Mouse (Mus musculus) spleen, adult 2 months (tissue): ENCODE measurements around the gene Tmem106a. TPM values are rescaled to one million over a fixed set of nuclear protein-coding genes. Genes with fewer than 3 reads are reported as not detected.
A peak's percentile ranks its signal among the peaks of the same experiment; 100 is the strongest.
"Not testable (repeated sequence)": the region's sequence is repeated elsewhere in the genome, so short reads cannot be mapped to it uniquely, and the experiment has no call there.

Source experiments
- DNase-seq, 2 experiments: peaks; one replicate each; pipeline versions ENCODE4 v3.0.0 to v3.0.0-alpha.2; 2012 to 2021; ENCODE audit warnings: low spot score in 2 of 2, low read depth in 1 of 2
- H3K27ac ChIP-seq: fragments of 200-500 bp; 2 replicates; pipeline ENCODE4 v1.5.1; 2012; ENCODE audit warnings: low read length, inconsistent platforms; ENCODE audit not compliant: insufficient read depth
- H3K27me3 ChIP-seq: fragments of 200-500 bp; 2 replicates; pipeline ENCODE4 v1.6.1; 2012; ENCODE audit warnings: mild to moderate bottlenecking, moderate library complexity, low read length, inconsistent platforms; ENCODE audit not compliant: control insufficient read depth, insufficient read depth
- H3K36me3 ChIP-seq: fragments of 200-500 bp; 2 replicates; pipeline ENCODE4 v1.6.1; 2012; ENCODE audit warnings: mild to moderate bottlenecking, low read length, inconsistent platforms; ENCODE audit not compliant: control insufficient read depth, insufficient read depth
- H3K4me1 ChIP-seq: fragments of 200-500 bp; 2 replicates; pipeline ENCODE4 v1.6.1; 2011; ENCODE audit warnings: inconsistent platforms; ENCODE audit not compliant: control insufficient read depth, insufficient read depth, insufficient read length
- H3K4me3 ChIP-seq: fragments of 200-500 bp; 2 replicates; pipeline ENCODE4 v1.5.1; 2011; ENCODE audit warnings: mild to moderate bottlenecking, inconsistent platforms; ENCODE audit not compliant: insufficient read depth, insufficient read length; ENCODE audit errors: extremely low read depth
- CTCF ChIP-seq: fragments of 200-500 bp; IDR thresholded peaks from 2 replicates; pipeline ENCODE4 v1.5.1; 2011; ENCODE audit warnings: mild to moderate bottlenecking, inconsistent platforms; ENCODE audit not compliant: insufficient read depth, insufficient read length, insufficient replicate concordance; ENCODE audit errors: extremely low read depth
- POLR2A ChIP-seq: fragments of 200-500 bp; IDR thresholded peaks from 2 replicates; pipeline ENCODE4 v1.6.1; 2011; ENCODE audit warnings: low read depth, low read length, inconsistent platforms
- WGBS: fragments of 180-500 bp; shearing (Covaris S2); methylation state at CpG from one replicate; pipeline ENCODE4 v1.1.7; 2018; 5-methylcytosine and 5-hydroxymethylcytosine counted together
- polyA plus RNA-seq: library from polyadenylated mRNA; depleted of rRNA; stranded (reverse); fragments of >200 nt; gene quantifications from 2 replicates; pipeline ENCODE4 v1.2.3, GENCODE M21; 2012

Gene Tmem106a
- polyA plus RNA-seq, 1 experiment: 33.1 TPM

- DNase-seq: no peak
- no peaks in the 10 kb centered on the region for H3K36me3 ChIP-seq
- TF ChIP-seq POLR2A: no peak
- no peak for TF ChIP-seq CTCF
- H3K4me1 ChIP-seq: no peaks in the 10 kb centered on the region
- 89% methylated on average over 4 of the region's 4 CpGs for WGBS
- H3K4me3 ChIP-seq: no peak overlapping the region
- no peak overlapping the region for H3K27ac ChIP-seq
- no peaks in the 10 kb centered on the region for H3K27me3 ChIP-seq
These were observed 32.1 kb downstream of the Tmem106a start for GRCm38 (mm10) chr11:101614116-101614515.

- no peaks in the 10 kb centered on the region for H3K27me3 ChIP-seq
These were observed 33.3 kb downstream of the Tmem106a start for GRCm38 (mm10) chr11:101615380-101615779.

GRCm38 (mm10) chr11:101616104-101616503 is 34.1 kb downstream of the Tmem106a start:
- H3K4me1 ChIP-seq: peaks cover 4% of the 10 kb centered on the region; the same call in 1 of the 2 replicates
- no peaks in the 10 kb centered on the region for H3K36me3 ChIP-seq
- WGBS: 86% methylated on average over 8 of the region's 8 CpGs
- H3K4me3 ChIP-seq: no peak overlapping the region
- no peak overlapping the region for H3K27ac ChIP-seq
- H3K27me3 ChIP-seq: no peaks in the 10 kb centered on the region
- TF ChIP-seq CTCF (no peak), POLR2A (no peak)
- no peak for DNase-seq

More at GRCm38 (mm10) chr11:101615380-101615779, 33.3 kb downstream of the Tmem106a start:
- TF ChIP-seq POLR2A (no peak), CTCF (no peak)
- no peaks in the 10 kb centered on the region for H3K36me3 ChIP-seq
- no peaks in the 10 kb centered on the region for H3K4me1 ChIP-seq
- 69% methylated on average over 6 of the region's 6 CpGs for WGBS
- H3K27ac ChIP-seq: no peak overlapping the region
- no peak for DNase-seq
- no peak overlapping the region for H3K4me3 ChIP-seq

GRCm38 (mm10) chr11:101616948-101617767 is 35.1 kb downstream of the Tmem106a start:
- Histone ChIP-seq H3K4me1 (peaks cover 4% of the 10 kb centered on the region; the same call in 1 of the 2 replicates), H3K36me3 (no peaks in the 10 kb centered on the region), H3K27ac (no peak overlapping the region), H3K27me3 (no peaks in the 10 kb centered on the region), H3K4me3 (no peak overlapping the region)
- no peak for DNase-seq
- 64% methylated on average over 18 of the region's 18 CpGs for WGBS
- TF ChIP-seq POLR2A (no peak), CTCF (no peak)

GRCm38 (mm10) chr11:101617849-101618248 is 35.8 kb downstream of the Tmem106a start:
- 27% methylated on average over 8 of the region's 8 CpGs for WGBS
- DNase-seq: peak; percentile 22 to 36
- no peaks in the 10 kb centered on the region for H3K36me3 ChIP-seq
- TF ChIP-seq CTCF (no peak), POLR2A (no peak)
- H3K27me3 ChIP-seq: no peaks in the 10 kb centered on the region
- H3K4me3 ChIP-seq: no peak overlapping the region
- H3K4me1 ChIP-seq: peaks cover 4% of the 10 kb centered on the region; the same call in 1 of the 2 replicates
- H3K27ac ChIP-seq: no peak overlapping the region

GRCm38 (mm10) chr11:101618596-101618995 is 36.6 kb downstream of the Tmem106a start:
- Histone ChIP-seq H3K4me1 (peaks cover 4% of the 10 kb centered on the region; the same call in 1 of the 2 replicates), H3K36me3 (no peaks in the 10 kb centered on the region), H3K4me3 (no peak overlapping the region), H3K27me3 (no peaks in the 10 kb centered on the region), H3K27ac (no peak overlapping the region)
- DNase-seq: no peak
- 93% methylated on average over 3 of the region's 3 CpGs for WGBS
- TF ChIP-seq CTCF (no peak), POLR2A (no peak)

GRCm38 (mm10) chr11:101620022-101620655 is 38.1 kb downstream of the Tmem106a start:
- H3K4me3 ChIP-seq, DNase-seq, H3K27ac ChIP-seq, H3K27me3 ChIP-seq, H3K4me1 ChIP-seq, H3K36me3 ChIP-seq: not testable (repeated sequence)
- WGBS: 69% methylated on average over 11 of the region's 11 CpGs
